Mouse (Mus musculus) fat pad, adult 2 months (tissue): ENCODE results near the gene Eml1.

Experiments used
- DNase-seq: peaks from one replicate; pipeline ENCODE4 v3.0.0-alpha.2; 2011; ENCODE audit warnings: low read depth, low spot score; ENCODE audit errors: extremely low read depth

Gene Eml1

DNA sequence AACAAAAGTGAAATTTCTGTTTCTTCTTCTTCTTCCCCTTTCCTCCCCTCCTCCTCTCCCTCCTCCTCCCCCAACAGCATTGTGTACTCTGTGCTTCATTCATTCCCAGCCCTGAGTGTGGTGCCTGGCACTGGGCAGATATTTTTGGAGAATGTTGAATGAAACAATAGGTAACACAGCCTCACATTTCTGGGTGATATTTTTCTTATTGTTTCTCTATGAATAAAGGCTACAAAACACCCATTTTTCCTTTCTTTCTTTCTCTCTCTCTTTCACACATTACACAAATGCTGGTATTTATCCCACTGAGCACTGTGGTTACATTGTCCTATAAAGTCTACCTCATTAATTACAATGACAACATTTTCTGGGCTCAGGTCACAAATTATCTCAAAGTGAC, 48.8 kb downstream of the Eml1 start:
- DNase-seq = no peak

DNA sequence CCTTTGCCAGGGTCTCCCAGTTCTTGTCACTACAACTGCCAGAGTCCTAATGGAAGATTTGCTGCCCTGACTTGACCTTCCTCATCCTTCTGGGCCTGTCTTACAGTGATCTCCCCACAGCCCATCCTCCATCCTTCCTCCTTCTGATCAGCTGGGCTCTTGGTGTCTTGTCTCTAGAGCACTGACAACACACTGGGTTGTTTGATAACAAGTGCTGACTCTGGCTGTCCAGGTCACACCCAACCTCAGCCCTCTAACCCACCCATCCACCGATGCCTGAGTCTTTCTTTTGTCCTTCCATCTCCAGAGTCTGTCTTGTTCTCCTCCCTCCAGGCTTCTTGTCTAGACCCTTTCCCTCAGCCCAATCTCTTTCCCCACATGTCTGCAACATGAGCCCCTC, 50.7 kb downstream of the Eml1 start:
- no peak for DNase-seq

- DNase-seq = no peak
These were observed 51.7 kb downstream of the Eml1 start for GRCm38 (mm10) chr12:108422495-108422857.

DNA sequence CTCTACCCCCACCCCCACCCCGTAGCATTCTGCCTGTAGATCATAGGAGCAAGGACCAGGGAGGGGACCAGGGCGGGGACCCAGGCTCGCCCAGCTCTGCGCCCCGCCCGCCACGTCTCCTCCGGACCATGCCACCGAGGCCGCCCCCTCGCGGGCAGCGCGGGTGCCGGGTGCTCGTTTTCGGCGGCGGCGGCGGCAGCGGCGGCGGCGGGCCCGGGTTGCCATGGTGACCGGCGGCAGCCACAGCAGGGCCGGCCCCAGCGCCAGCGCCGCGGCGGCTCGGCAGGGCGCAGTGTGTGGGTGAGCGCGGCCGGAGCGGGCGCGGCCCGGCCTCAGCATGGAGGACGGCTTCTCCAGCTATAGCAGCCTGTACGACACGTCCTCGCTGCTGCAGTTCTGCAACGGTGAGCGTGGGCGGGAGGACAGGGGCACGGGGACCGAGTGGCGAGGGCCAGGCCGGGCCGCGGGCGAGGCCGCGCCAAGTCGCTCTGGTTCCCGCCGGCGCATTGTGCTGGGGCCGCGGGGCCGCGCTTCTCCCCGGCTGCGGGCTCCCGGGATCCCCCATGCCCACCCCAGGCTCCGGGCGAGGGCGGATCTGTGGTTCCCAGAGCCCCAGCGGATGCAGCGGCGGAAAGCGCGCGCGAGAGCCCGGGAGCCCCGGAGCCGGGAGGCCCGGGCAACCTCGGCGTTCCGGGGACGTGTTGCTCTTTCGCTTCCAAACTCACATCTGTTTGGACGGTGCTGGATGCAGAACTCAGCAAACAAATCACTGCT, 52.3 kb downstream of the Eml1 start:
- no peak for DNase-seq

DNA sequence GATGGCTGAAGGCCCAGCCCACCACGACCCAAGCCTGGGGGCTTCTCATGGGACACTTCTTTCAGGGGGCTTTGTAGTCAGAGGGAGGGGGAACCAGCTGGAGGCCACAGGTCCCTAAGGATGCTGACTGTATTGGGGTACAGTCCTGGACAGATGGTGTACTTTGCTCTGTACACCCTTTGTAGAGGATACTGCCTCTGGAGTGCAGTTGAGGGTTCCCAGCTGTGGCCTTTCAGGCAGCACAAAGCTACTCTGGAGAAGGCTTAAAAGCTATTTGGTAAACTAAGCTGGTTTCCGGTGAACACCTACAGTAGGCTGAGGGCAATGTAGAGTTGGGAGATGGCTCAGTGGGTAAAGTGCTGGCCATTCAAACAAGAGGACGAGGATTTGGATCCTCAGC, 60.2 kb downstream of the Eml1 start:
- DNase-seq = no peak

- no peak for DNase-seq
These were observed 61.0 kb downstream of the Eml1 start for GRCm38 (mm10) chr12:108431714-108432113.

- no peak for DNase-seq
These were observed 61.8 kb downstream of the Eml1 start for GRCm38 (mm10) chr12:108432578-108432977.

- DNase-seq = no peak
These were observed 62.3 kb downstream of the Eml1 start for GRCm38 (mm10) chr12:108433030-108433429.

- DNase-seq = no peak
These were observed 62.7 kb downstream of the Eml1 start for GRCm38 (mm10) chr12:108433498-108433897.

DNA sequence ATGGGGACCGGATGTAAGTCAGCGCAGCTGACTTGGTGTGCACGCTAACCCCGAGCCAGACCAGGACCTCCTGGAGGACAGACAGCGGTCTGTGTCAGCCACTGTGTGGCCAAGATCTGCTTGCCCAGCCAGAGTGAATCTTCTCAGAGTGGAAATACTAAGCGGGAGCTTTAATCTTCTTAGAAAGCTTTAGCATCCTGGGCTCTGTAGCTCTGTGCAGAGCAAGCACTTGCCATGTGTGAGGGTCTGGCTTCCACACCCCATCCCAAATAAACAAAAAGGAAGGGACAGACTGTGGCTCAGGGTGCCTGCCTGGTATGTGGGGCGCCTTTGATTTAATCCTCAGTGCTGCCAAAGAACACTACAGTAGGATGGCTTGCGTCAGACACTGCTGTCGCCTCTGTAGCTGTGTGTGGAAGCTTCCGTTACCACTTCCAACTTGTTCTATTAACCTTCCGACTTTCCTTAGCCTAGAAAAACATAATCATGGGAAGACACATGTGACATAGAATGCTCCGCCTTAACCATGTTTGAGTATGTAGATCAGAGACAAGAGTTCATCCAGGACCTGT, 64.8 kb downstream of the Eml1 start:
- DNase-seq = no peak

DNA sequence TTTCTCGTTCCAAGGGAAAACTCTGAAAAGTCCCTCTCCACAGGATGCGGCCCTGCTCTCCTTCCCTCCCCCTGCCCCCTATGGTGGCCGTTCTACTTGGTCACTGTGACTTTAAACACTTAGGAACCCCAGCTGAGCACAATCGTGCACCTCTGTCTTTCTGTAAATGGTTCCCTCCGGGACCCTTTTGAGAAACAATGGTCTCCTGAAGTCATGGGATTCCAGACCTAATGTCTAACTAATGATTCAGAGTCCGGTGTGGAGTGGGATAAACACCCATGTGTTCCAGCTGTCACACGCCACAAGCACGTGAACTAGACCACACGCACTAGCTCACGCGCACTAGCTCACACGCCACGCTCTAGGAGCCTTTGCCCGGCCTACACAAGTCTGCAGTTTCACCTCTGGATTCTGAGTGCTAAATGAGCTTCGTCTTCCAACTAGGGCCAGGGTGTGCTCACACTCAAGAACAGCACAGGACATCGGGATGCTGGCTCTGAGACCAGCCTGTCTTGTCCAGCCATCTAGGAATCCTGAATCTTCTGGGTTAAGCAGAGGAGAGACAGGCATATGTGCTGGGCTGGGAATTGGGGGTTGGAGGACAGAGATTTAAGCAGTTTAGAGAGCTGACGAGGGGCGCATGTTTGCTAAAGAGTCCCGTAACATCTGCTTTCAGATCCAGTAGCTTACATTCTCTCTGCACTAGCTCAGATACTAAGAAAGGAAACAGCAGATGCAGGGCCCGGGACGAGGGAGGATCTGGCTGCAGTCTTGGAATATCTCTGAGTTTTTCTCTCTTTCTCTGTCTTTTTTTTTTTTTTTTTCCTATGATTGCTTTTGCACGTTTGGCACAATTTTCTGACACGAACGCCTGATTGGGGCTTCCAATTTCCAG, 65.5 kb downstream of the Eml1 start:
- no peak for DNase-seq

DNA sequence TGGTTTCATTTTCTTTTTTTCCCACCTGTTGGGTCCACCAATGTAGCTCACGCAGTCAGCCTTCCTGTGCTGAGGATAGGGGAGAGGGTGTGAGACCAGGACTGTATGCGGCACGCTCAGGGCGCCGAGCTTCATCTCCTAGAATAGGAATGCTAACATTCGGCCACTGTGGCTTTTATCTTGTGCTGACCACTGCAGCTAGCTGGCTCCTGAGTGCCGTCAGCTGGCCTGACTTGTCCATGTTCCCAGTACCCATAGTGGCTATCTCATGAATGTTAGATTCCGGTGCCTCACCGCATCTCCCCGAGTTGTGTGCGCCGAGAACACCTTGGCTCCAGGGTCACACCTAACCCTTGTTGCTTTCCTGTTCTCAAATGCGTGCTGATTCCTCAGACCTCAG, 66.7 kb downstream of the Eml1 start:
- no peak for DNase-seq

GRCm38 (mm10) chr12:108443271-108443670, 72.5 kb downstream of the Eml1 start:
- DNase-seq = no peak

GRCm38 (mm10) chr12:108443708-108444107, 73.0 kb downstream of the Eml1 start:
- no peak for DNase-seq

- no peak for DNase-seq
These were observed 73.7 kb downstream of the Eml1 start for GRCm38 (mm10) chr12:108444166-108445115.

- no peak for DNase-seq
These were observed 76.0 kb downstream of the Eml1 start for GRCm38 (mm10) chr12:108446721-108447120.

DNA sequence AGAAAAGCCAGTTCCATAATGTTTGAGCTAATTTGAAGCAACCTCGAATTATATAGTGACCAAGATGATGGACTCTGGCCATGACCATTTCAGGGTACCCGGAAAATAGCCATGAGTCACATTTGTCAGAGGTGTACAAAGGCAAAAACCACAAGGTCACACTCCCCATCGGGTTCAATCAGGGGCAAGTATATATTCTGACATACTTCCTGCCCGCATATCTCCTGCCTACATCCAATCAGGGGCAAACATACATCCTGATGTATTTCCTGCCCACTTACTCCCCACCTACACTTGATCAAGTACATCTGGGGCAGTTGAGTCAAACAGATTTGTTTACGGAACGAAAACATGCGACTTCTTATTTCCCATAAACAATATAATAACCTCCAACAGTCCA, 77.6 kb downstream of the Eml1 start:
- no peak for DNase-seq

DNA sequence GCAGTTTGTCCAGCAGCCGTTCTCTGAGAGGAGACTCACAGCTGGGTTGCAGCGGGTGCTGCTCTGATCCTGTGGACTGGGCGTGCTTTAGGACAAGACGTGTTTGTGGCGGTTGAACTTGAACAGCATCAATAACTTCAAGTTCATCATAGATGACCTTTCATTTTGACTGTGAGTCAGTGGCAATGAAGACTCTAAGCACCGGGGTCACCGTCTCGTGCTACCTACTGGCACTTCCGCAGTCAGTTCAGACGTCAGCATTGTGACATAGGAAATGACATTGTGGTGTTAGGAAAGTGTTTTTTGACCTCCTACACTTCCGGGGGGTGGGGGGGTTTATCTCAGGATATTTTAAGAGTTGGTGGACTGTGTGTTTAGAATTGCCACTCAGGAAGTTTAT, 79.2 kb downstream of the Eml1 start:
- no peak for DNase-seq

GRCm38 (mm10) chr12:108450546-108450945, 79.8 kb downstream of the Eml1 start:
- no peak for DNase-seq

- DNase-seq = no peak
These were observed 81.6 kb downstream of the Eml1 start for GRCm38 (mm10) chr12:108452151-108452874.
